Mouse (Mus musculus) CH12.LX (cell line): ENCODE measurements around the gene Eif4g3. TPM values are rescaled to one million over a fixed set of nuclear protein-coding genes. Genes with fewer than 3 reads are reported as not detected.

Source experiments
- DNase-seq: peaks from one replicate; pipeline ENCODE4 v3.0.0-alpha.2; 2013; ENCODE audit errors: extremely low read depth
- H3K27ac ChIP-seq: 2 replicates; pipeline ENCODE4 v1.5.1; 2012; ENCODE audit warnings: low read depth, mild to moderate bottlenecking, control low read depth, moderate library complexity; ENCODE audit not compliant: insufficient read depth
- H3K27me3 ChIP-seq: replicated peaks from 2 replicates; pipeline ENCODE3; 2012; ENCODE audit warnings: inconsistent platforms
- H3K36me3 ChIP-seq, 2 experiments: replicated peaks in 1 of 2; 2 replicates each; pipeline versions ENCODE3 to v1.6.1; 2012; ENCODE audit warnings: inconsistent platforms in 1 of 2, low read length in 1 of 2, mild to moderate bottlenecking in 1 of 2, mixed read lengths in 1 of 2, moderate library complexity in 1 of 2; ENCODE audit not compliant: control insufficient read depth in 1 of 2, insufficient read depth in 1 of 2
- H3K4me1 ChIP-seq, 2 experiments: 2 replicates each; pipeline ENCODE4 v1.6.1; 2012; ENCODE audit warnings: inconsistent platforms in 1 of 2, moderate library complexity in 1 of 2; ENCODE audit not compliant: insufficient read depth in 2 of 2, control insufficient read depth in 1 of 2
- H3K4me2 ChIP-seq: 2 replicates; pipeline ENCODE4 v1.6.1; 2012; ENCODE audit warnings: low read depth, mild to moderate bottlenecking, control low read depth; ENCODE audit not compliant: poor library complexity, insufficient read depth, severe bottlenecking
- H3K4me3 ChIP-seq, 3 experiments: fragments of 150-350 bp in 1 of 3; sonication (generic) in 1 of 3; replicated peaks in 1 of 3; 2 replicates each; pipeline versions ENCODE3 to v1.5.1; 2011 to 2012; ENCODE audit warnings: low read depth in 2 of 3, low read length in 2 of 3, mild to moderate bottlenecking in 2 of 3, moderate library complexity in 2 of 3, control low read depth in 1 of 3, improper control_type of control experiment in 1 of 3, inconsistent platforms in 1 of 3, mixed read lengths in 1 of 3; ENCODE audit not compliant: poor library complexity in 1 of 3
- H3K79me2 ChIP-seq: replicated peaks from 2 replicates; pipeline ENCODE4 v1.6.1; 2012; ENCODE audit warnings: mild to moderate bottlenecking, moderate library complexity; ENCODE audit not compliant: control insufficient read depth, poor library complexity, insufficient read depth, severe bottlenecking; ENCODE audit errors: extremely low read depth
- H3K9ac ChIP-seq: 2 replicates; pipeline ENCODE4 v1.6.1; 2012; ENCODE audit warnings: low read depth, mild to moderate bottlenecking, control low read depth, moderate library complexity; ENCODE audit not compliant: insufficient read depth
- H3K9me3 ChIP-seq: replicated peaks from 2 replicates; pipeline ENCODE3; 2012; ENCODE audit warnings: low read length, inconsistent platforms, mixed read lengths
- BHLHE40 ChIP-seq: IDR thresholded peaks from 2 replicates; pipeline ENCODE4 v1.6.1; 2011; ENCODE audit warnings: mild to moderate bottlenecking, low read depth, low read length, improper control_type of control experiment
- CTCF ChIP-seq, 2 experiments: IDR thresholded peaks in 1 of 2; conservative IDR thresholded peaks in 1 of 2; 2 replicates each; pipeline ENCODE4 v1.5.1; 2011 to 2012; ENCODE audit warnings: low read depth in 2 of 2, low read length in 2 of 2, improper control_type of control experiment in 1 of 2, inconsistent platforms in 1 of 2, mild to moderate bottlenecking in 1 of 2, moderate library complexity in 1 of 2
- EP300 ChIP-seq: IDR thresholded peaks from 2 replicates; pipeline ENCODE4 v1.6.1; 2011; ENCODE audit warnings: low read length, improper control_type of control experiment
- HCFC1 ChIP-seq: IDR thresholded peaks from 2 replicates; pipeline ENCODE4 v1.6.1; 2012; ENCODE audit warnings: low read depth, mild to moderate bottlenecking, inconsistent platforms, low read length, improper control_type of control experiment
- JUN ChIP-seq: IDR thresholded peaks from 2 replicates; pipeline ENCODE4 v1.6.1; 2011; ENCODE audit warnings: low read depth, mild to moderate bottlenecking, low read length, improper control_type of control experiment, moderate library complexity; ENCODE audit not compliant: insufficient read depth
- KAT2A ChIP-seq: IDR thresholded peaks from 2 replicates; pipeline ENCODE4 v1.6.1; 2012; ENCODE audit warnings: low read length, improper control_type of control experiment, inconsistent platforms; ENCODE audit not compliant: insufficient replicate concordance
- MAFK ChIP-seq: IDR thresholded peaks from 2 replicates; pipeline ENCODE4 v1.6.1; 2011; ENCODE audit warnings: low read length, improper control_type of control experiment; ENCODE audit not compliant: insufficient replicate concordance
- POLR2AphosphoS2 ChIP-seq: IDR thresholded peaks from 2 replicates; pipeline ENCODE4 v1.6.1; 2011; ENCODE audit warnings: low read depth, low read length, improper control_type of control experiment
- RAD21 ChIP-seq: IDR thresholded peaks from 2 replicates; pipeline ENCODE4 v1.6.1; 2011; ENCODE audit warnings: low read depth, mild to moderate bottlenecking, low read length, improper control_type of control experiment, moderate library complexity
- RCOR1 ChIP-seq: conservative IDR thresholded peaks from 2 replicates; pipeline ENCODE4 v1.6.1; 2012; ENCODE audit warnings: low read depth, mild to moderate bottlenecking, inconsistent platforms, low read length, improper control_type of control experiment
- SIN3A ChIP-seq: IDR thresholded peaks from 2 replicates; pipeline ENCODE4 v1.6.1; 2012; ENCODE audit warnings: low read length, improper control_type of control experiment, inconsistent platforms
- SMC3 ChIP-seq: IDR thresholded peaks from 2 replicates; pipeline ENCODE4 v1.6.1; 2011; ENCODE audit warnings: low read depth, low read length, improper control_type of control experiment
- TCF12 ChIP-seq: IDR thresholded peaks from 2 replicates; pipeline ENCODE4 v1.6.1; 2014; ENCODE audit warnings: low read depth, mild to moderate bottlenecking, inconsistent platforms, low read length, improper control_type of control experiment
- UBTF ChIP-seq: IDR thresholded peaks from 2 replicates; pipeline ENCODE4 v1.6.1; 2012; ENCODE audit warnings: low read depth, mild to moderate bottlenecking, inconsistent platforms, low read length, improper control_type of control experiment, moderate library complexity
- USF1 ChIP-seq: IDR thresholded peaks from 2 replicates; pipeline ENCODE4 v1.6.1; 2014; ENCODE audit warnings: low read depth, mild to moderate bottlenecking, inconsistent platforms, low read length, improper control_type of control experiment
- USF2 ChIP-seq: conservative IDR thresholded peaks from 2 replicates; pipeline ENCODE4 v1.6.1; 2011; ENCODE audit warnings: low read depth, low read length, improper control_type of control experiment
- ZC3H11A ChIP-seq: IDR thresholded peaks from 2 replicates; pipeline ENCODE4 v1.6.1; 2012; ENCODE audit warnings: low read depth, mild to moderate bottlenecking, inconsistent platforms, low read length, improper control_type of control experiment
- ZMIZ1 ChIP-seq: IDR thresholded peaks from 2 replicates; pipeline ENCODE4 v1.6.1; 2012; ENCODE audit warnings: low read depth, mild to moderate bottlenecking, inconsistent platforms, low read length, improper control_type of control experiment
- dilution Hi-C: fragments of 300-500 bp; cut with MboI; formaldehyde crosslinking; loops from 2 replicates; pipeline ENCODE4 v1.14.3; 2020; ENCODE audit warnings: low sequenced_read_pairs; ENCODE audit not compliant: extremely low pct_unique_long_range_greater_than_20kb, extremely low pct_ligation_motif_present
- in situ Hi-C: fragments of 300-500 bp; cut with MboI; formaldehyde crosslinking; loops from 3 replicates; pipeline ENCODE4 v1.14.3; 2019; ENCODE audit warnings: low sequenced_read_pairs, low pct_ligation_motif_present, low pct_unique_long_range_greater_than_20kb, mixed read lengths
- polyA plus RNA-seq: library from polyadenylated mRNA; unstranded; fragments of >175 nt; gene quantifications from 2 replicates; pipeline ENCODE4 v1.2.1, GENCODE M21; 2012; ENCODE audit warnings: low read depth; ENCODE audit not compliant: insufficient read length
- total RNA-seq, 2 experiments: library from RNA; depleted of rRNA; stranded (reverse); fragments of 300-350 nt in 1 of 2; fragments of >200 nt in 1 of 2; gene quantifications; 2 replicates each; pipeline ENCODE4 v1.2.3; 2012 to 2014

Gene Eif4g3
- total and polyA plus RNA-seq, 3 experiments: 10.8 to 47.2 (median 24.0) TPM

DNA sequence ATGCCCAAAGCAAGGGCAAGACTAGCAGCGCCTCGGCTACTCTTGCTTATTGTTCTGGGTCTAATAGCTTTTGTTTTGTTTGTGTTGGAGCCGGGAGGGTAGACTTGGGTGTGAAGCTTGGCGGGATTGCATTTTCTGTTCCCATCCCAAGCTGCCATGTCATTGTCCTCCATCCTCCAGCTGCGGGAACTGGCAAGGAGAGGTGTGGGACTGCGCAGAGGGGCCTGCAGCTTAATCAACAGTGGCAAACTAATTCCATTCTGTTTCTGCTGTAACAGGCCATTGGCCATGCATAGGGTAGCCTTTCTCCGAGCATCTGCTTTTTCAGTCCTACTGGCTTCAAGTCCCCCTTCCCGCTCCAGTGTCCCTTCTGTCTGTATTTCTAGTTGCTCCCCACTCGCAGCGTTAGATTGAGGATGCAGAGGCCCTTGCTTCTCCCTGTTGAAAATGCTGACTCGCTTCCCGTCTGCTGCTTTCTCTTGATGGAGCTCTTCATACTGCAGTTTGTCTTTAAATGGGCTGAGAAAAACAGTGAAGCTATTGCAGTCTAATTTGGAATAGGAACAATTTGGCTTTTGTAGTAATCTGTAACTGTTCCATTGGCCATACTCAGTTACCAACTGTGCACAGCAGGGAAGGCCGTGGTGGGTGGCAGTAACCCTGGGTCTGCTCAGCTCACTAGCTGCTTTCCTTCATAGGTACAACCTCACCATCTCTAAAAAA, 92.2 kb downstream of the Eif4g3 start:
- dilution Hi-C loops: no loop called here

DNA sequence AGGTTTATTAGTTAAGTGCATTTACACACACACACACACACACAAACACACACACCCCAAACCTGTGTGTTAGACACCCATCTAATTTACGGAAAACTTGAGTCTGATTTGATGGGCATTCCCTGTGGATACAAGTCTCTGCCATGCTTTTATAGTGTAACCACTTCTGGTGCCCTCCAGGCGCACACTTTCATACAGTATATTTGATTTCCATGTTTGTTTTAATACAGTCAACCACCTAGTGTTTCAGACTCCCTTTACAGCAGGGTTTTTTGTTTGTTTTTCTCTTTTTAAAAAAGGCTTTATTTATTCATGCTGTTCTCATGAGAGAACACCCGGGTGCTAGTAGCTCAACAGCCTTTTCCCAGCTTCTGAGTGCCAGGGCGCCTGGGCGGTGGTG, 94.1 kb downstream of the Eif4g3 start:
- dilution Hi-C loops: no loop called here
- in situ Hi-C loops: no loop called here
- no peaks in the 10 kb centered on the region for H3K4me1 ChIP-seq
- H3K9ac ChIP-seq: no peak overlapping the region
- no peak overlapping the region for H3K27ac ChIP-seq
- TF ChIP-seq KAT2A: no peak
- TF ChIP-seq SMC3: no peak
- H3K4me2 ChIP-seq: no peak overlapping the region
- peaks cover 42 to 90% of the 10 kb centered on the region in 2 experiments for H3K36me3 ChIP-seq
- no peaks in the 10 kb centered on the region for H3K79me2 ChIP-seq
- no peaks in the 10 kb centered on the region for H3K9me3 ChIP-seq
- H3K27me3 ChIP-seq: no peaks in the 10 kb centered on the region
- no peak overlapping the region for H3K4me3 ChIP-seq
- DNase-seq: no peak

More for the DNA sequence above, 92.2 kb downstream of the Eif4g3 start:
- H3K9me3 ChIP-seq: no peaks in the 10 kb centered on the region
- in situ Hi-C loops: no loop called here
- DNase-seq: no peak
- H3K36me3 ChIP-seq: peaks cover 51 to 94% of the 10 kb centered on the region in 2 experiments
- no peak overlapping the region for H3K27ac ChIP-seq
- H3K79me2 ChIP-seq: 0 out of 2 replicates have a peak, but pooled peaks cover 3% of the 10 kb centered on the region
- no peak overlapping the region for H3K4me3 ChIP-seq
- TF ChIP-seq BHLHE40: no peak
- TF ChIP-seq KAT2A: no peak
- TF ChIP-seq CTCF (conservative IDR thresholded peaks at IDR 0.05 in 1 of 2, IDR thresholded peaks at IDR 0.05 in 1 of 2; ENCODE audit: low read depth in 2 of 2, low read length in 2 of 2): no peak
- TF ChIP-seq MAFK: no peak
- TF ChIP-seq HCFC1: no peak
- no peak for TF ChIP-seq TCF12
- no peak for TF ChIP-seq SIN3A
- no peak for TF ChIP-seq UBTF
- TF ChIP-seq ZC3H11A: no peak
- no peak overlapping the region for H3K9ac ChIP-seq
- no peaks in the 10 kb centered on the region for H3K27me3 ChIP-seq
- no peak overlapping the region for H3K4me2 ChIP-seq
- no peaks in the 10 kb centered on the region for H3K4me1 ChIP-seq

GRCm38 (mm10) chr4:138089512-138089911, 96.7 kb downstream of the Eif4g3 start:
- H3K4me3 ChIP-seq: no peak overlapping the region
- H3K36me3 ChIP-seq: peaks cover 31 to 90% of the 10 kb centered on the region in 2 experiments
- DNase-seq: no peak
- no peaks in the 10 kb centered on the region for H3K27me3 ChIP-seq
- H3K79me2 ChIP-seq: no peaks in the 10 kb centered on the region
- no peaks in the 10 kb centered on the region for H3K9me3 ChIP-seq
- no peak overlapping the region for H3K27ac ChIP-seq
- H3K4me1 ChIP-seq: no peaks in the 10 kb centered on the region
- in situ Hi-C loops (no loop called here), dilution Hi-C loops (no loop called here)
- TF ChIP-seq TCF12 (no peak), EP300 (no peak), POLR2AphosphoS2 (no peak), USF1 (no peak), HCFC1 (no peak), RAD21 (no peak), ZMIZ1 (no peak), JUN (no peak), RCOR1 (no peak), USF2 (no peak), SMC3 (no peak)
- TF ChIP-seq, all 38 proteins: peak for 0
- Histone ChIP-seq H3K9ac (no peak overlapping the region), H3K4me2 (no peak overlapping the region)
